Mouse (Mus musculus): ENCODE data around the gene Il5.
"Not testable (repeated sequence)": the region's sequence is repeated elsewhere in the genome, so short reads cannot be mapped to it uniquely, and the experiment has no call there.

The Il5 gene

DNA sequence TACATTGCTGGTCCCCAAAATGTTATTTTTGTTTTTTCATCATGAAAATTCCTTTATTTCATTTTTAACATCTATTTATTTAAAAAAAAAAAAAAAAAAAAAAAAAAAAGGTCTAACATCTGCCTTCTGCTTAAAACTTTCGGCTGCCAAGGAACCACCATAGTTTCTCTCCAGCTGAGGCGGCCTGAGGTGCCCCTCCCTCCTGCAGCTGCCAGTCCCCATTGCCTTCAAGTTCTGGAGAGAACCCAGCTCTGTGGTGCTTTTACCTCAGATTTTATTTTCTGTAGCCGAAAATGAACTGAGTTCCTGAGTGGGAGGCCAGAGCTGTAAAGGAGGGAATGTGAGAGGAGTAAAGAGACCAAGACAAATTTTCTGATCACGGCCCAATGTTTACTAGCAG lies 28.7 kb downstream of the Il5 start:
- Histone ChIP-seq H3K4me3 (replicated peaks; ENCODE audit: low read length) (no peak overlapping the region), H3K27me3 (ENCODE audit: insufficient read depth, low read length) (no peaks in the 10 kb centered on the region), H3K9me3 (ENCODE audit: low read length) (no peaks in the 10 kb centered on the region), H3K4me1 (replicated peaks; ENCODE audit: low read depth, low read length) (peaks cover 34% of the 10 kb centered on the region), H3K36me3 (ENCODE audit: insufficient read depth, low read length) (no peaks in the 10 kb centered on the region)
- no peak for TF ChIP-seq CTCF (conservative IDR thresholded peaks at IDR 0.05; ENCODE audit: low read length)
- no peak for TF ChIP-seq POU5F1 (IDR thresholded peaks at IDR 0.05; ENCODE audit: borderline replicate concordance, low read length)
- no peak for TF ChIP-seq NANOG (IDR thresholded peaks at IDR 0.05; ENCODE audit: borderline replicate concordance, low read length)

DNA sequence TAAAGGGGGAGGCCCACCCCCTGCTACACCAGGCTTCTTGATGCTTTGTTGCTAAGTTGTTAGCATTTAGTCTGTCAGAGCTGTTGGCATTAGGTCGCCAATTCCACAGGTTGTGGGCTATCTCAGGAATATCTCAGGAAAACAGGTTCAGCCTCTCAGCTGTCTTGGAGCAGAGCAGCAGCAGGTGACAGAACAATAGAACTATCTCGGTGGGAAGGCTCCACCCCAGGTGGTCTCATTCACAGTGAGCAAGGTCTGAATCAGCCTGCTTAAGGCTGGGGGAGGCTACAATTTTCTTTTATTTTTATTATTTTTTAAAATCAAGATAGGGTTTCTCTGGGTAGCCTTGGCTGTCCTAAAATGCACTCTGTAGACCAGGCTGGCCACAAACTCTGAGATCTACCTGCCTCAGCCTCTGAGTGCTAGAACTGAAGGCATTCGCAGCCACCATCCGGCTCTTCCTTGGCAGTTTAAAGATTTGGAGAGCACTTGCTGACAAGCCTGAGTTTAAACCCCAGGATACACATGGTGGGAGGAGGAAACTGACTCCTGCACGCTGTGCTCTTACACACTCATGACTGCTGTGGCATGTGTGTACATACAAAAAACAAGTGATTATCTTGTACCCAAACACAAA lies 29.2 kb downstream of the Il5 start:
- Histone ChIP-seq H3K27me3 (ENCODE audit: insufficient read depth, low read length) (no peaks in the 10 kb centered on the region), H3K4me1 (replicated peaks; ENCODE audit: low read depth, low read length) (peaks cover 32% of the 10 kb centered on the region), H3K36me3 (ENCODE audit: insufficient read depth, low read length) (no peaks in the 10 kb centered on the region), H3K9me3 (ENCODE audit: low read length) (no peaks in the 10 kb centered on the region), H3K4me3 (replicated peaks; ENCODE audit: low read length) (no peak overlapping the region)
- TF ChIP-seq NANOG (IDR thresholded peaks at IDR 0.05; ENCODE audit: borderline replicate concordance, low read length), result no peak
- TF ChIP-seq CTCF (conservative IDR thresholded peaks at IDR 0.05; ENCODE audit: low read length), result no peak
- TF ChIP-seq POU5F1 (IDR thresholded peaks at IDR 0.05; ENCODE audit: borderline replicate concordance, low read length), result no peak

DNA sequence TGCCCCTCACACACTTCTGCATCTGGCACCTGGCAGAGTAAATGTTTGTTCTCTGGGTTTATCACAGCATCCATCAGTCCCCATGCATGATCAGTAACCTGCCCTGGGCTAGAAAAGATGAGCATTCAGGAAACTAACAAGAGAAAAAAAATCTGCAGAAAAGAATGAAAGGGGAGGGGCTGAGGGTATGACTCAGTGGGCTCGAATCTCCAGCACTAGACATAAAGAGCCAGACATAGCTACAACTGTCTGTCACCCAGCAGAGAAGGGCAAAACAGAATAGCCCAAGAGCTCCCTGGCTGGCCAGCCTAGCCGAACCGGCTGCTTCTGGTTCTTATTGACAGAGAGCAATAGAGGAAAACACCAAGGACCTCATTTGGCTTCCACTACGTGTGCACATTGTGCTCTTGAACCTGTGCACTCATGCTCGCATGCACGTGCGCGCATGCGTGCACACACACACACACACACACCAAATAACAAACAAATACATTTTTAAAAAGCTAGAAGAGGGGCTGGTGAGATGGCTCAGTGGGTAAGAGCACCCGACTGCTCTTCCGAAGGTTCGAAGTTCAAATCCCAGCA lies 34.5 kb downstream of the Il5 start:
- no peaks in the 10 kb centered on the region for H3K9me3 ChIP-seq (ENCODE audit: low read length)
- peaks cover 59% of the 10 kb centered on the region for H3K4me1 ChIP-seq (replicated peaks; ENCODE audit: low read depth, low read length)
- TF ChIP-seq POU5F1 (IDR thresholded peaks at IDR 0.05; ENCODE audit: borderline replicate concordance, low read length), result no peak
- TF ChIP-seq CTCF (conservative IDR thresholded peaks at IDR 0.05; ENCODE audit: low read length), result no peak
- TF ChIP-seq NANOG (IDR thresholded peaks at IDR 0.05; ENCODE audit: borderline replicate concordance, low read length), result no peak
- no peaks in the 10 kb centered on the region for H3K36me3 ChIP-seq (ENCODE audit: insufficient read depth, low read length)
- H3K27me3 ChIP-seq (ENCODE audit: insufficient read depth, low read length), result no peaks in the 10 kb centered on the region
- no peak overlapping the region for H3K4me3 ChIP-seq (replicated peaks; ENCODE audit: low read length)

DNA sequence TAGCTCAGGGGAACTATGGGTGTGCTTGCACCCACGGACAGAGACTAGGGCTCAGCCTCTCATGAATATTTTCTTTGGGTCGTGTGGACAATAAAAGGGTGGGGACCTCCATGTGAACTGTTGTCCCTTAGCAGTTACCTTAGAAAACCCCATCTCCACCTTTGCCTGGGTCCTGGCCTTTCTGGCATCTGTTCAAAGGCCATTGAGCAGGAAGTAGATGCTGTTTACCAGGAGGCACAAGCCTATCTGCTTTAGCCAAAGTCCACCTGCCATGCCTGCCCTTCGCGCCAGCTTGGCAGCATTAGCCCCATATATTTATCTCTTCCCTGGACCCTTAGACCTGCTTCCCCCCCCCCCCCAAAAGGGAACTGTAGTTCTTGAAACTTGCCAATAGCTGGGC lies 37.0 kb downstream of the Il5 start:
- Histone ChIP-seq H3K4me1 (replicated peaks; ENCODE audit: low read depth, low read length) (peaks cover 74% of the 10 kb centered on the region), H3K9me3 (ENCODE audit: low read length) (no peaks in the 10 kb centered on the region), H3K36me3 (ENCODE audit: insufficient read depth, low read length) (no peaks in the 10 kb centered on the region), H3K4me3 (replicated peaks; ENCODE audit: low read length) (no peak overlapping the region), H3K27me3 (ENCODE audit: insufficient read depth, low read length) (no peaks in the 10 kb centered on the region)
- no peak for TF ChIP-seq POU5F1 (IDR thresholded peaks at IDR 0.05; ENCODE audit: borderline replicate concordance, low read length)
- TF ChIP-seq NANOG (IDR thresholded peaks at IDR 0.05; ENCODE audit: borderline replicate concordance, low read length), result no peak
- no peak for TF ChIP-seq CTCF (conservative IDR thresholded peaks at IDR 0.05; ENCODE audit: low read length)

DNA sequence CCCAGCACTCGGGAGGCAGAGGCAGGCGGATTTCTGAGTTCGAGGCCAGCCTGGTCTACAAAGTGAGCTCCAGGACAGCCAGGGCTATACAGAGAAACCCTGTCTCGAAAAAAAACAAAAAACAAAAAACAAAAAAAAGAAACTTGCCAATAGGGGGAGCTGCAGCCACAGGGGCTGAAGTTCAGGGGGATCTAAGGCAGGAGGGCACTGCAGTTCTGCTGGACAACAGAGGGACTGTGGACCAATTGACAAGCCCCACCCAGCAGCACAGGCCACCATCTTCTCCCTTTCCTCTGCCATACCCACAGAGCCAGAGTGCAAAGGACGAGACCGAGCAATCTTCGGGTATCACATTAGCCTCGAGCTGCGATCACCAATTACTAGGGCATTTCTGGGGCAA lies 37.4 kb downstream of the Il5 start:
- H3K9me3 ChIP-seq (ENCODE audit: low read length); H3K36me3 ChIP-seq (ENCODE audit: insufficient read depth, low read length); H3K27me3 ChIP-seq (ENCODE audit: insufficient read depth, low read length): not testable (repeated sequence)
- H3K4me1 ChIP-seq (replicated peaks; ENCODE audit: low read depth, low read length), result peaks cover 78% of the 10 kb centered on the region
- peak overlapping the region; percentile 60; the same call in 1 of the 2 replicates for H3K4me3 ChIP-seq (replicated peaks; ENCODE audit: low read length)
- TF ChIP-seq CTCF (conservative IDR thresholded peaks at IDR 0.05; ENCODE audit: low read length), result peak; percentile 27; the same call in 1 of the 2 replicates

DNA sequence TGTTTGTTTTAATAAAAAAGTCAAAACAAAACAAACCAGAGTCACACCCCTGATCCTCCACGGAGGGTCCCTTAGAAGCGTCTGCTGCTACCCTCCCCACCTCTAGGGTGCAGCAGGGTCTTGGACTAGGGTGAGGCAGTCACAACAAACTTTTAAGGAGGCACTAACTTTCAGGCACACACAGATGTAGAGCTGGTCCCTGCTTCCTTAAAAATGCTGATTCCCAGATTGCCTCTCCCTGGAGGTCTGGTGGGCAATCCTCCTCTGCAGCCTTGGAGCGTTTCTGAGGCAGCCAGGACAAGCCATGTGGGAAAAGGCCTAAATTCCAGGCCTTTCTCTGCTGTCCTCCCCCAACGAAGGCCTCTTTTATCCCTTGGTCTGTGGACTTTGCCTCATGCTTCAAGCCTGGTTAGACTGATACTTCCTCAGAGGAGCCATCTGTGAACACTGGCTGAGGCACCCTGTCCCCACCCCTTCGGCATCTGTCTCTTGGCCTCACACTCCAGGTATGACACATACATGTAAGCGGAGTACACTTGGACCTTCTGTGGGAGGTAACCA lies 38.3 kb downstream of the Il5 start:
- H3K4me1 ChIP-seq (replicated peaks; ENCODE audit: low read depth, low read length), result peaks cover 83% of the 10 kb centered on the region
- TF ChIP-seq POU5F1 (IDR thresholded peaks at IDR 0.05; ENCODE audit: borderline replicate concordance, low read length), result no peak
- TF ChIP-seq CTCF (conservative IDR thresholded peaks at IDR 0.05; ENCODE audit: low read length), result peak; percentile 6; the same call in 1 of the 2 replicates
- no peak for TF ChIP-seq NANOG (IDR thresholded peaks at IDR 0.05; ENCODE audit: borderline replicate concordance, low read length)
- H3K9me3 ChIP-seq (ENCODE audit: low read length), result no peaks in the 10 kb centered on the region
- H3K4me3 ChIP-seq (replicated peaks; ENCODE audit: low read length), result peak overlapping the region; percentile 60
- H3K36me3 ChIP-seq (ENCODE audit: insufficient read depth, low read length), result no peaks in the 10 kb centered on the region
- no peaks in the 10 kb centered on the region for H3K27me3 ChIP-seq (ENCODE audit: insufficient read depth, low read length)

DNA sequence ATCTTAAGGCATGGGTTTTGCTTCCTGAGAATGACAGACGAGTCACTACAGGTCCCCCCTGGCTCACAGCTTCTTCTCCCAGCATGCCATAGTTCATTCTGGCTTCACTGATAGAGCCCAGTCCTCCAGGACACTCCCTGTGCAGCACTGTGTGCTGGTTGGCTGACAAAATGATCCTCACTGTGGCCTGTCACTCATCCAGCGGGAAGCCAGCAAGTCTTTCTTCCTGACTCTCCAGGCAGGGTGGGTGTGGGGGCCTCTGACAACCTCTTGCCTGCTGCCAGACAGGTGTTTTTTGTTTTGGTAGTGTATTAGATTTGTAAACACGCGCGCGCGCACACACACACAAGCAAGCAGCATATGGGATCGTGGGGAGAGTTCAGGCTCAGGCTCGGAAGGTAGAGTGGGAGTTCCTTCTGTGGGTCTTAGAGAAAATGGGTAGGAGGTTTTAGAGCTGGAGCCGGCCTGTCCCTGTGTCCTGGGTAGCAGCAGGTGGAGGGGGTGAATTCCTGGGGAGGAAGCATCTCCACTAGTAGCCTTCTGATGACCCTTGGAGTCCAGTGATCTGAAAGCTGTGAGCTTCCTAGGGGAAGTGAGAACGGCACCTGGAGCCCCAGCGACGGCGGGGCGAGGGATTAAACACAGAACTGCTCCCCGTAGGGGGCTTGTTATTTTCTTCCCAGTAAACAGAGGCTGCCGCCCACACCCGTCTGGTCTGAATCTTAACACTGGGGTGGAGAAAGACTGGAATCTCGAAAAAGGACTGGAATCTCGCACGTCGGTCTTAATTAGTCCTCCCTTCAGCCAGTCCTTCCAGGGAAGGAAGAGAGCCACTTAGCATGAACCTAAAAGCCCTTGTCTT lies 39.2 kb downstream of the Il5 start:
- H3K4me1 ChIP-seq (replicated peaks; ENCODE audit: low read depth, low read length), result peaks cover 86% of the 10 kb centered on the region
- TF ChIP-seq NANOG (IDR thresholded peaks at IDR 0.05; ENCODE audit: borderline replicate concordance, low read length) (no peak), CTCF (conservative IDR thresholded peaks at IDR 0.05; ENCODE audit: low read length) (no peak), POU5F1 (IDR thresholded peaks at IDR 0.05; ENCODE audit: borderline replicate concordance, low read length) (no peak)
- H3K4me3 ChIP-seq (replicated peaks; ENCODE audit: low read length), result peak overlapping the region; percentile 60
- no peaks in the 10 kb centered on the region for H3K27me3 ChIP-seq (ENCODE audit: insufficient read depth, low read length)
- H3K36me3 ChIP-seq (ENCODE audit: insufficient read depth, low read length), result no peaks in the 10 kb centered on the region
- no peaks in the 10 kb centered on the region for H3K9me3 ChIP-seq (ENCODE audit: low read length)

DNA sequence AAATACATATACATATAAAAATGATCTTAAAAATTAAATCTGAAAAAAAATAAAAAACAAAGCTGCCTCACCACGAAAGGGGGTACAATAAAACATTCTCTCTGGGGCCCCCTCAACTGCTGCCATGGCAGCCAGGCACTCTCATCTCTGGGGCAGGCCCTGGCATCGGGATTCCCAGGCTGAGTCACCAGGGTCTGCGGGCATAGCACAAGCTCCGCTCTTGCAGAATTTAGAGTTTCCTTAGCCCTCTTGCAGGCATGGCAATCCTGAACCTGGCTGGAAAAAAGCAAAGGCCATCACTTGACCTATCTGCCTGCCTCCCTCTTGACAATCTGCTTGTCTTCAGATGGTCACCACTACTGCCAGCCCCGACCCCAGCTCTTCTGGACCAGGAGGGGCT lies 40.7 kb downstream of the Il5 start:
- H3K9me3 ChIP-seq (ENCODE audit: low read length), result no peaks in the 10 kb centered on the region
- peaks cover 91% of the 10 kb centered on the region for H3K4me1 ChIP-seq (replicated peaks; ENCODE audit: low read depth, low read length)
- TF ChIP-seq POU5F1 (IDR thresholded peaks at IDR 0.05; ENCODE audit: borderline replicate concordance, low read length) (no peak), NANOG (IDR thresholded peaks at IDR 0.05; ENCODE audit: borderline replicate concordance, low read length) (no peak), CTCF (conservative IDR thresholded peaks at IDR 0.05; ENCODE audit: low read length) (no peak)
- H3K27me3 ChIP-seq (ENCODE audit: insufficient read depth, low read length), result no peaks in the 10 kb centered on the region
- 0 out of 2 replicates have a peak overlapping the region, but pooled peaks have one; percentile 74 for H3K4me3 ChIP-seq (replicated peaks; ENCODE audit: low read length)
- H3K36me3 ChIP-seq (ENCODE audit: insufficient read depth, low read length), result no peaks in the 10 kb centered on the region
